Mouse (Mus musculus) olfactory bulb, adult 2 months (tissue): ENCODE results near the gene Dgcr2.

Experiments used
- CTCF ChIP-seq: fragments of 200-500 bp; IDR thresholded peaks from 2 replicates; pipeline ENCODE4 v1.5.1; 2012; ENCODE audit warnings: low read depth, mild to moderate bottlenecking, low read length, moderate library complexity; ENCODE audit not compliant: insufficient read depth
- POLR2A ChIP-seq: fragments of 200-500 bp; IDR thresholded peaks from 2 replicates; pipeline ENCODE4 v1.6.1; 2012; ENCODE audit warnings: mild to moderate bottlenecking, low read depth, low read length, moderate library complexity; ENCODE audit not compliant: insufficient read depth

DNA sequence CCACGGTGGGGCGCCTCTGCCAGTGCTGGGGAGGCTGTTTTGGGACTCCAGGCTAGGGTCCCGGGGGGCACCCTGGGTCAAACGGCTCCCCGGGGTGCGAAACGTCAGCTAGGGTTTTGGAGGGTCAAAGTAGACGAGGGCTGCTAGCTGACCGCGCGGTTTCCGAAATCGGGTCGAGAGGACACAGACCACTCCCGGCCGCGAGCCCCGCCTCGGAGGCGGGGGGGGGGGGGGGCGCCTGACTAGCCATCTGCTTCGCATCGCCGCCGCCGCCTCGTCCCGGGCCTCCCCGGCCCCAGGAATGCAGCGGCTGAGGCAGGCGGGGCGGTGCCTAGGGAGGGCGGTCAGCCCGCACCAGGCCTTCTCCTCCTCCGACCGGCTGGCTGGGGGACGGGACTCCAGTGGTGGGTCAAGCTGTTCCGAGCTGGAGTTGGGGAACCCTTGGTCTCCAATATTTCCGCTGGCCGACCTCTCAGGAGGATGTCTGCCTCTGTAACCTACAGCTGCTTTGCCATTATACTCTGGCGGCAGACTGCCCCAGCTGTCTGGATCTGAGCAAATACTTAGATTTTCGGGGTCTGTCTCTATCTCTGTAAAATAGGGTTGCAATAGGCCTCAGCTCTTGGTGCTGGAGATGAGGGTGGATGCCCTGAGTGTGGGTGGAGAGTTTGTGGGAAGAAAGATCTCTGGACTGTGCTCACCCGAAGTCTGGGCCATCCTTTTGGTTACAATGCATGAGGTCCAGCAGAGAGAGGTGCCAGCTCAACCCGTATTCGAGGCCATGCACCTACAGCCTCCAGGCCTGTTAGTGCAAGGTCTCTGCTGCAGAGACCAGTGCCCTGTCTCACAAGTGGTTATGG, 99.8 kb downstream of the Dgcr2 start:
- TF ChIP-seq CTCF (no peak), POLR2A (no peak)
